Mouse (Mus musculus): Measurements from ENCODE around the gene Sde2.

Sde2 gene

DNA sequence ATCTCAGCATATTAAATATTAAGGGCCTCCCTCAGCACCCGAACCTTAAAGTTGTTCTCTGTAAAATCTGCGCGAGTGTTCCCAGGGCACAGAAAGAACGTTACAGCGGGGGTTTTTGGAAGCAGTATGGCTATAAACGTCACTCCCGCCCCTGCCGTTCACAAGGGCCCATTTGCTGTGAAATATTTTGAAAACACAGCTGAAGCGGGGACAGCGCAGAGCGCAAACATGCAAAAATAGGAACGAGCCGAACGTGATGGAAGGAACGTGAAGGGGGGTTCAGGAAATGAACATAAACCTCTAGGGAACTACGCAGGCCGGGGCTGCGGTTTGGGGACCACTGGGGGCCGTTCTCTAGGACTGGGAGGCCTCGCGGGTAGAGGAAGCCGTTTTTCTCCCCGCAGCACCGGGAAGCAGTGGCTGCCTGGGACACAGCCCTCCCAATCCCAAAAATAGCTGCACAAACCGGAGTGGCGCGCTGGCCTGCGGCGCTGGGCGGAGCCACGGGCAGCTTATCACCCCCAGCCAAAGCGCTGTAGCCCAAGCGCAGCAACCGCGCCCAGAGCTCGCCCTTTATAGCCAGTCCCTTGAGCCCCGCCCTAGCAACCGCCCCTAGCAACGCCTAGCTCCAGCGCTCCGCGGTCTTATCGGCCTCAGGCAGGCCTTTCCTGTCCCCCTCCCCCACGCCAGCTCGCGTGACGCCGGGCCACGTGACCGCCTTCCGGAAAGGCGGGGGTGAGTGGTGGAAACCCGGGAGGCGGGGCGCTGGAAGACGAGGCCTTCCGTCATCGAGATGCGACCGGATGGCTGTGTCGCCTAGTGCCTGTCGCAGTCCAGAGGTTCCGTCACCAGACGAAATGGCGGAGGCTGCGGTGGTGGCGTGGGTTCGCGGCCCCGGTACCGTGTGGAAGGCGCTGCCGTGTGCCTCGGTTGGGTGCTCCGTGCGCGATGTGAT is at the start of gene Sde2:
Gene Sde2 (plus strand): TSS at position 812 of the 955 bp plus-strand sequence.
- DNase-seq = peak; percentile 100

DNA sequence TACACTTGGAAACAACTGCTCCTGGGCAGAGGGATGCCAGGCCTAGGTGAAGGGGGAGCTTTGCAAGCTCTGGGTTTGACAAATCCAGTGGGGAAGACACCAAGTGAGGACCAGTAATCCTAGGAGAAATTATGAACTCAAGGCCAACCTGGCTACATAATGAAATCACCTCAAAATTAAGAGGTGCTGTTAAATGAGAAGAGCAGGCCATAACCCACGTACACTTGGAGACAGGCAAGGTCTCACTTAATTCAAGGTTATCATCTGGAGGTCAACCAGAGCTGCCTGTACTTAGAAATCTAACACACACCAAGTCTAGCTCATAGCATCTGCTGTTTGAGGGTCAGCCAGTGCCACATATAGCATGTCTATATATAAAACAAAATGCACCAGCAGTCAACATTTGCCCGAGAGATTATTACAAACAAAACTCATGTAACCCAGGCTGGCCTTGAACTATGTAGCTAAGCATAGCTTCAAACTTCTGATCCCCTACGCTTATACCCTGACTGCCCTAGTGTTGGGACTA is 49.4 kb upstream of the Sde2 start:
- no peak for DNase-seq

DNA sequence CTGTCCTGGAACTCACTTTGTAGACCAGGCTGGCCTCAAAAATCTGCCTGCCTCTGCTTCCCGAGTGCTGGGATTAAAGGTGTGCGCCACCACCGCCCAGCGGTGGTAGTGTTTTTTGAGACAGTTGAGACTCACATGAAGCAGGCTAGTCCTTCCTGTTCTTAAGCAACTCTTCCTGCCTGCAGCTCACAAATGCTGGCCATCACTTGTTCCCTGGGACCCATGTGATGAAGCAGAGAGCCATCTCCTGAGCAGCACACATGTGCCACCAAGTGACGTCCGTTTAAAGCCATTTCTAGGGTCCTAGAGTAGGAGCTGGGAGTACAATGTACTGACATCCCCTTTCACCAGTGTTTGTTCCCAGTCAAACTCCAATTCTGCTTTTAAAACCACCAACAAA is 47.0 kb upstream of the Sde2 start:
- DNase-seq = no peak

DNA sequence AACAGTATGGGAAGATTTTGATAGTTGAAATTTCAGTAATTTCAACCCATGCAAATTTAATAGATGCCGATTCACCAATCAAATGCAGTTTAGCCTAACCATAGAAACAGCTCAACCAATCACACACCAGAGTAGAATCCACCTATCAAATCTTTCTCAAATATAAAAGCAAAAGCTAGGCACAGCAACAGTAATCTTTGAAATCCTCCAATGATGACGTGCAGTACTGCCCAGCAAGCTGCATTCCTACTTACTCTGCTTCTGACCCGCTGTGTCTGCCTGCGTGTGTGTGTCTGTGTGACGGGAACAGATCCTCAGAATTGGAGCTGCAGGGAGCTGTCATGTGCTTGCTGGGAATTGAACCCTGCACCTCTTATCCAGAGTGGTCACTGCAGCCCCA is 42.1 kb upstream of the Sde2 start:
- DNase-seq = no peak

DNA sequence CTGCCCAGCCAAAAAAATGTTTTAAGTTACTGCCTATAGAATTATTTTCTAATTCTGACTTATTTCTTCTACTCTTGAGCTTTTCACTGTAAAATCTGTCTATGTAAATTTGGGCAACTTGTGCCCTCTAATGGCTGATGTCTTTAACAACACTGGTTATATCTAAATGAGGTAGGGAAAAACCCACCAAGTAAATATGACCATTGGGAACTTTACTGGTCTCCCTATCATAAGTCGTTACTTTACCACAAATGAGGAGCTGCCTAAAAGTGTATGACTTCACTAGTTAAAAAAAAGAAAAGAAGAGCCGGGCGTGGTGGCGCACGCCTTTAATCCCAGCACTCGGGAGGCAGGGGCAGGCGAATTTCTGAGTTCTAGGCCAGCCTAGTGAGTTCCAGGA is 40.0 kb upstream of the Sde2 start:
- no peak for DNase-seq

DNA sequence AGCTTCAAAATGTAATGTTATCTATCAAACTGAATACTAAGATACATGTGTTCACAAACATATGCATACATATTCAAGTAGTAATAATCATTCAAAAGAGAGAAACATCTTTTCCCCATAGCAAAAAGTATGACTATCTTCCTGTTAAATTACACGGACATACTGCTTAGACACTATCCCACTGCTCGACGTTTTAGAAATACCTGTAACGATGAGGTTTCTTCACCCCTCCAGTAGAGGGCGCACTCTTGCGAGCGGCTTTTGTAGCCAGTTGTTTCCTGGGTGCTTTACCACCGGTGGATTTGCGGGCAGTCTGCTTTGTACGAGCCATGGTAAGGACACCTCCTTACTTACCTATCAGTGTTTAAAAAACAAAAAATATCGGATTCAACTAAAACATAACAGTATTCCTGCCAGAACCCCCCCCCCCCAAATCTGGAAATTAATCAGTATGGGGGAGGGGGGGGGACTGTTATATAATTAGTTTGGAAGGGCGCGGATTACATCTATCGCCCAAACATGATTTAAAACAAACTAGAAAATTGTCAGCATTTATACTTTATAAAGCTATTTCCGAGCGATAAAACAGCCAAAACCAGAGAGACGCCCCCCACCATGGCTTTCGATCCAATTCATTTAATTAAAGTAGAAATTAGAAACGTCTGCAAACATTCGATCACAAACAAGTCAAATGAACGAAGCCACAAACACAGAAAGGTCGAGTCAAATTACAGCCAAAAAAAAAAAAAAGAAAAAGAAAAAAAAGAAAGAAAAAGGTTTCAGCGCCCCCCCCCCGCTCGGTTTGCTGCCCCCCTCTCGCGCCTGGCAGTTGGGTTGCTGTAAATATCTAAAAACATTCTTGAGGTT is 39.1 kb upstream of the Sde2 start:
- DNase-seq = no peak

DNA sequence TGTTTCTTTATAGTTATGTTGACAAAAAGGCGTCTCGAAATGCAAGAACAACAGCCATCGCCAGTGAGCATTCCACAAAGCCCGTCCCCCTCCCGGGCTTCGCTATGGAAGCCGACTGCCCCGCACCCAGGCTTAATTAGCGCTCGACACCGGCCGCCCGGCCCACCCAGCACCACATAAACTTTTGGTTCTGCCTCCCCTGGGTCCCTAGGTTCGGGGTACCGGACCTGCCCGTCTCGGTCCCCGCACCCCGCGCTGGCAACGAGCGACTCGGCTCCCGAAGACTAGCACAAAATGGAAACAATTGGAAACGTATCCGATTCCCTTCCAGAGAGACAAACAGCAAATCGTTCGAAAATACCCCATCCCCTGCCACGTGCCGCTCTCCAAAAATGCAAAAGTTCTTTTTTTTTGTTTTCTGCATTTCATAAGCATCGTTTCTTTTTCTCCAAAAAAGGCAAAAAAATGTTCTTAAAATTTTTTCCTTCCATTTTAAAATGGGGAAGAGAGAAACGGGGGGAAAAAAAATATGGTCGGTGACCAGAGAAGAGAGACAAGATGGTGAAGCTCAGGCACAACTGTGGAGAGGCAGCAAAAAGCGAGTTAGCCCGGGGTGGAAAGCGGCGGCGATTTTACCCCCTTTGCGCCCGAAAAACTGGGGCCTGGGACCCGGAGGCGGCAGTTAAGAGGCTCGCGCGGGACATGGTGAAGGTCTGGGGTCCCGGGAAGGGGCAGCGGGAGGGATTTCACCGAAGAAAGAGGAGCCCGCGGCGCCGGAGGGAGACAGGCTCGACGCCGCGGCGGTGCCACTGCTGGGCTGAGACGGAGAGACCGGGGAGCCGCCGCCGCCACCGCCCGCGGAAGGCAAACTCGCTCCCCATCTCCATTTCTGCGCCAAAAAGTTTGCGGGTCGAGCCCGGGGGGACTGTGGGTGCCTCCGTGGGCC is 38.2 kb upstream of the Sde2 start:
- peak; percentile 79 for DNase-seq

DNA sequence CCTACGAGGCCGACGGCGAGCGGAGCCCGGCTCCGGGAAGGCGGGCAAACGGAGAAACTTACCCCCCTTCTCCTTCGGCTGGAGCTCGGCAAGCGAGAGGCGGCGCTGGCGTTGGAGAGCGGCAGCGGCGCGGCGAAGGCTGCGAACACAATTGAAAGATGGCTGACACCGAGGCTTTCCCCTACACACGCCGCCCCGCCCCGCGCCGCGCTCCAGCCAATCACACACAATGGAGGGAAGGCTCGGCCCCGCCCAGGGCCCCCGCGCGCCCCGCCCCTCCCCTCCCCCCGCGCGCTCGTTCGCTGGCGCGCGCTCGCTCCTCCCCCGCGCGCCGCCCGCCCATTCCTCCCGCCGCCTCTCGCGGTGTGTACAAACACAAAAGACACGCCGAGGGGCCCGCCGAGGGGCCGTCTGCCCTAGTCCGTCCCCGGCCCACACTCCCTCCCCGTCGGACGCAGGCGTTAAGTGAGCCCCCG is 37.5 kb upstream of the Sde2 start:
- DNase-seq = peak; percentile 97

DNA sequence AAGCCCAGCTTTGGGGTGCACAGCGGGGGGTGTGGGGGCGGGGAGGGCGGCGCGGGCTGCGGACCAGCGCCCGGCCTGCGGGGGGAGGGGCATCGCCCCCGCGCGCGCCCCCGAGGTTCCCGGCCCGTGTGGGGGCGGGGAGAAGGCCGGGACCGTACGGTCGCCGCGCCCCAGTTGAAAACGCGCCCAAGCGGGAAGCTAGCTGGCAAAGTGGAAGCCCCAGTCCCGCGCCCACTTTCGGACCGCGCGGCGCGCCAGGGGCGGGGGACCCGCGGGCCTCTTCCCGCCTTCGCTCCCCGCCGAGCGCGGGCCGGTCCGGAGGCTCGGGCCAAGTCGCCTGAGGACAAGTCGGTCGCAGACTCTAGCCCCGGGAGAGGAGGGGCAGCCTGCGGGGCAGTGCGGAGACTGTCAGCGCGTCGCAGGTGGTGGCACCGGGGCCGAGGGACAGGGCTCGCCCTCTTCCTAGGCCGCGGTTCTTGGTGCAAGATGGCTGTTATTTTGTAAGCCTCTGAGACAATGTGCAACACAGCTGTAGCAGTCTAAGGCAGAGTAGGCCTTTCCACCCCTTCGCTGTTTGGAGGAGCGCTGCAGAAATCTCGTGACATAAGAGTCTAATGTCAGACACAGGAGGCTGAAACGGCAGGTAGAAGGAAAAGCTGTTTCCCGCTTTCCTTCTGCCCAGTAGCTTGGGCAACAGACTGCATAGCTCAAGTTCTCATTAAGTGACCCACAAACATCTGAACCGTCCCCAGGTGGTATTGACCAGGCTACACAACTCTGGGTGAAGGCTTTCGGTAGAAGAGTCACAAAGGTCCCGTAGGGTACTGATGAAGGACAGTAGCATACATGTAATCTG is 36.8 kb upstream of the Sde2 start, which contains the start of gene H3f3a:
Gene H3f3a (minus strand): TSS at position 59 of the 856 bp plus-strand sequence.
- DNase-seq = peak; percentile 93

DNA sequence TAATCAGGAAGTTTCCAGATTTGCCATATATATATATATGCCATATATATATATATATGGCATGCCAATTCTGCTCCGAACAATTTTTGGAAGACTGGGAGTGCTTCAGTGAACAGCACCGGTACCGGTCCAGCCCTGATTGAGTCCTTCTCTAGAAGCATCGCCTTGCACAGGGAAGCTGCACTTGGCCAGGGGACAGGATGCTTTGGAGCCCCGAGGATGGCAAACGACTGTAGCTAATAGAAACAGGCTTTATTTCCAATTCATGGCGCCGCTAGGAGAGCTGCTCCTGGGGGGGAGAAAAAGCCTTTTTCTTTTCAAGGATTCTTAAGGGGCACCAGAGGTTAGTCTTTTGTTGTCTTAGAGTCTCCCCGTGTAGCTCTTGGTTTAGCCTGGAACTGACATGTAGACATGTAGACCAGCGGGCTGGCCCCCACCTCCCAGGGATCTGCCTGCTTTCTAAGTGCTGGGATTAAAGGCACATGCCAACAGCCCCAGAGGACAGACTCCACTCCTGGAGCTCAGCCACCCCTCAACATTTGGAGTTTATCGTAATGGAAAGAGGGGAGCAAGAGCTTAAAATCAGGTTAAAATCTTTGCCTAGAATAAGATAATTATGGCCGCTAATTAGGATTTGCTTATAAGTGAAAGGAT is 35.4 kb upstream of the Sde2 start:
- DNase-seq = no peak

DNA sequence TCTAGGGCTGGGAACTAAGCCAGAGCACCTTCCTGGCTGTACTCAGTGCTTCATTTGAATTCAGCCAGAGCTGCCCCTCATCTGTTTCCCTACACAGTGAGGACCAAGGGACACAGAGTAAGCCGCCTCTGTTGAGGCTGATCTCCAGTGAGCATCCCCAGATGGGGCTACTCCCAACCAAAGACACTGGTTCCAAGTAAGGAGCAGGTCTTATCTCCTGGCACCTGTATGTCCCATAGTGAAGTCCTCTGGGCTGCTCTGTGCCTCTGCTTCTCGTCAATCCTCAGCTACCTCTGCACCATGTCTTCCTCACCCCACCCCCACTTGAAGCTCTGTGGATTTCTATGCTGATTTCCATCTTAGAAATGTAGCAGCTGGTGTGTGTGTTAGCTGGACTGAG is 32.9 kb upstream of the Sde2 start:
- no peak for DNase-seq

DNA sequence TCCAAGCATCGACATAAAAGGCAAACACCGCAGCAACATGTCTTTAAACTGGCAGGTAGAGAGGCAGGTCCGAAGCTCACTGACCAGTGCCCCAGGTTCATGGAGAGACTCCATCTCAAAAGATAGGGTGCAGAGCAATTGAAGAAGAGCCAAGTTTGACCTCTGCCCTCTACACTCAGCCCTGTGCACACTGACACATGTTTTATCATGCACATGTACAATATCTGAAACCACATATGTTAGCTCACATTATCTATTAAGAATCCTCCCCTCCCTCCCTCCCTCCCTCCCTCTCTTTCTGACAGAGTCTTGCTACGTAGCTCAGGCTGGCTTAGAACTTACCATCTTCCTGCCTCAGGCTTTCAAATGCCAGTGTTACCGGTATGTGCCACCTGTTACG is 29.8 kb upstream of the Sde2 start:
- no peak for DNase-seq

DNA sequence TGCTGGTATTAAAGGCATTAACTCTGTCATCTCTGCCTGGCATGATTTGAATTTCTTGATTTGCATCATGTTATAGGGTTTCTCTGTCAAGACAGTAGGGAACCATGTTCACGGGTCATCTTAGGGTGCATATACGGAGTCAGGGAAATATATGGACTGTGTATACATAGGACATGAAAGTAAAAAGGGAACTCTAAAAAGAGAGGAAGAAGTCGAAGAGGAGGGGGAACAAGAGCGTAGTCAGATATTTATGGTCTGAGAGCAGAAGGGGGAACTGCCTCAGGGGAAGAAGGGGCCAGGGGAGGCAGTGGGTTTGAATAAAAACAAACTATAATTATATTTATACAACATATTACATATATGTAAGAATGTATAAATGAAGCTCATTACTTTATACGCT is 28.7 kb upstream of the Sde2 start:
- DNase-seq = no peak

DNA sequence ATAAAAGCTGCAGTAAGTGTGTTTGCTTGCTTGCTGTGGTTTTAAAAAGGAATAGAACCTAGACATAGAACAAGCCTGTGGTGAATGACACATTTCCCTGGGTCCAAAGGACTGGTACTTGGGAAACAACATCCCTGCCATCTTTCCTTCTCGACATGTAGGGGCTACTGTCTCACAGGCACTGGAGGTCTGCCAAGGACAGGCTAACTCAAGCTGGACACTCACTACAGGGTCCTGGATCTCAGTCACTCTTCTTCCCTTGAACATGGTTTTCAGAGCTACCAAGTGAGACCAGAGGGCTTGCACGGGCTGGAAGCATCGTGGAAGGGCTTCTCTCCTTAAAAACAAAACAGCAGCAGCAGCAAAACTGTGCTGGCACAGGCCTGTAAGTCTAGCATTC is 27.2 kb upstream of the Sde2 start:
- DNase-seq = no peak

DNA sequence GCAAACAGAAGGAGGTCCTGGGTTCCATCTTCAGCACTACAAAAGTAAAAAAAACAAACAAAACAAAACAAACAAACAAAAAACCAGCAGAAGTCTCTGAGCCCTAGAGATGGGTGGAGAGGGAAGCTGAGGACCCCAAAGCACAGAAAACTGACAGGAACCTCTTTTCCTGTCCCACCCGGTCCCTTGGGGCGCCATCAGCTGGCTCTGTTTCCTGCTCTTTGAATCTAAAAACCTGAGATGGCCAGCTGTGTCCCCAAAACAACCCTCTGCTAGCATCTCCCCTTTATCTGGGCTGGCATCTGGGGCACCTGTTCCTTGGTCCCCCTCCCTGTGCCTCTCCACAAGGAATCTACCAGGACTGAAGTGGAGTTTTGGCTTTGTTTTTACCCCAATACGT is 26.2 kb upstream of the Sde2 start:
- DNase-seq = peak; percentile 49

DNA sequence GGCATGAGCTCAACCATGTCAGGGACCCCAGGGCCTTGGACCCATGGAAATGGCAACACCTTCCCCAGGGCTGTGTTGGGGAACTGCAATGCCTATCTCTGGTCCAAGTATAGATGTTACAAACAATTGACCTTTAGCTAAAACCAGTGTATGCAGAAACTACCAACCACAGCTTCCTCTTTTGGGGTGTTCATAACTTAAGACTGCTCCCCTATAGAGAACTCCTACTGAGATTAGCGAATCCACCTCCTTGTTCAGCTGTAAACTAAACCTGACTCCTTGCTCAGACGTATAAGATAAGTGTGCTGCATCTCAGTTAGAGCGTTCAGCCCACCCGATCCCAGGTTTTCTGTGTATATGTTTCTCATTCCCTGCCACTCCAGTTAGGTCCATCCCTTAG is 24.3 kb upstream of the Sde2 start:
- no peak for DNase-seq

DNA sequence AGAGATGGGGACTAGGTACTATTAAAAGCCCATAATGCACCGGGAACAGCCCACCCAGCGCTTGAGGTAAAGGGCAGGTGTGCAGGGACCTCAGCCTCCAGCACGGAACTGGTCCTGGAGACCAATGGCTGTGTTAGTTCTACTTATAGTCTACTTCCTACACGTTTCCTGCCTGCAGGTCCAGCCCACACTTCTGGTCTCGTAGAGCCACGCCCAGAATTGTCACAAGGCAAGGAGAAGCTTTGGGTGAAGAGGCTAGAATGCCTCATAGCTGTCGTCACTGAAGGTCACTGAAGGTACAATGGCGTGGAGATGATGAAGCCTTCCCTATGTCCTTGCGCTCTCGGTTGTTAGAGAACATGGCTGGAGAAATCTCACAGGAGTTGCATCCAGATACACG is 21.2 kb upstream of the Sde2 start:
- no peak for DNase-seq

DNA sequence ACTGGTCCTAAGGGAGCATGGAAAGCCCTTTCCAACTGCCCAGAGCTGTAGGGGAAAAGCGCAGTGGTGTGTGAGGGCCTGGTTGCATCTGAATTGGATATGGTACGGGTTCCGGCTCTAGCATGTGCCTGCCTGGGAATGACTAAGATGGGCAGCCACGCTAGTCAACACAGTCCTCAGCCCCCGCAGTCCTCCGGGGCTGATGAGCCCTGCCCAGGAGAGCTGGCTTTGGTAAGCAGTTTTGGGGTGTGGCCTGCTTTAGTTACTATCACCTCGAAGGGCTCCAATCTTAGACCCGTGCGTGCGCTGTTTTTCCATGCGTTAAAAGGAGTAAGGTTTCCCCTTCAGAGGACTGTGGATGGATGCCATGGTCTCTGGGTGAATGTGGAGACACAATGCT is 20.8 kb upstream of the Sde2 start:
- DNase-seq = no peak

DNA sequence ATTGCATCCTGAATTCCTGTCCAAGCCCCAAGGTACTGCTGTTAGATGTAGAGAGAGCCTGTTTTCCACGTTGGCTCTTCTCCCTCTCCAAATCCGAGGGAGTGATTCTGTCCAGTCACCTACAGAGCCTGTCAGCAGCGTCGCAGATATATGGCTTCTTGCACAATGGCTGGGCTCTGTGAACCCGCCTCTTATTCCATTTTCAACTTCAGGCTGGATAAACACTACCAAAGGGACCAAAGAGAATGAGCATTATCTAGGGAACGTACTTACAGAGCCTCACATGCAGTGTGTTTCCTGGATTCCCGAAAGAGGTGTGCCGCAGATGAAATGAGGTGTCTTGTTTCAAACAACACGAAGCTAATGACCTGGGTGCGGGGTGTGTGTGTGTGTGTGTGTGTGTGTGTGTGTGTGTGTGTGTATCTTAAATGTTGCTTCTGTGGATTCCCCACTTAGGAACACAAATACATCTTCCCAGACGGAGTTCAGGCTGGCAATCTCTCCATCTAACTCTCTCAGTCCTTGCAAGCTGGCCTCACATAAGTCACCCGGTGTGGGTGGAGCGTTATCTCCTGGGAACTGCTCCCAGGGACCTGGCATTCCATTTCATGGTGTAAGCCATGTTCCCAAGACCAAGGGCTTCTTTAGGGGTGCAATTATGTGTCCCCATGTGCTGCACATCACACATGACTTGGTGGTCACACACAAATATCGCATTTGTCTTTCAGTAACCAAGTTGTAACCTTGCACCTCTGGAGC is 20.2 kb upstream of the Sde2 start:
- DNase-seq = no peak

Measured in kidney, postnatal 10 days (tissue).